Mouse (Mus musculus) retina, adult 2 months (tissue): ENCODE data around the gene Itgb5.

Source experiments
- DNase-seq: peaks from one replicate; pipeline ENCODE4 v3.0.0-alpha.2; 2012; ENCODE audit warnings: low read depth, low spot score

Itgb5 gene

GRCm38 (mm10) chr16:33832057-33832456 lies 2.6 kb downstream of the Itgb5 start:
- no peak for DNase-seq

GRCm38 (mm10) chr16:33832728-33833428 lies 3.4 kb downstream of the Itgb5 start:
- DNase-seq: no peak

DNA sequence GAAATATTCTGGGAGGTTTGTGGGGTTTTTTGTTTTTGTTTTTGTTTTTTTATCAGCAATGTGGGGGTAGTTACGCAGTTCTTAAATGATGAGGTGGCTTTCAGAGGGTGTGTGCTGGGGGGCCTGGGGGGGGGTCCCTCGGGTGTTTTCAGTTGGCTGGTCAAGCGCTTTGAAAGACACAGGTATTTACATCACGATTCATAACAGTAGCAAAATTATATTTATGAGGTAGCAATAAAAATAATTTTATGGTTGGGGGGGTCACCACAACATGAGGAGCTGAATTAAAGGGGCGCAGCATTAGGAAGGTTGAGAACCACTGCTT lies 3.9 kb downstream of the Itgb5 start:
- no peak for DNase-seq

GRCm38 (mm10) chr16:33833781-33834482 lies 4.5 kb downstream of the Itgb5 start:
- no peak for DNase-seq

GRCm38 (mm10) chr16:33836676-33837075 lies 7.2 kb downstream of the Itgb5 start:
- DNase-seq: no peak

- DNase-seq: no peak
These were observed 7.7 kb downstream of the Itgb5 start for GRCm38 (mm10) chr16:33837191-33837590.

- no peak for DNase-seq
These were observed 11.2 kb downstream of the Itgb5 start for GRCm38 (mm10) chr16:33840616-33841015.

GRCm38 (mm10) chr16:33842081-33842880 lies 12.8 kb downstream of the Itgb5 start:
- no peak for DNase-seq

- no peak for DNase-seq
These were observed 14.7 kb downstream of the Itgb5 start for GRCm38 (mm10) chr16:33844150-33844611.

DNA sequence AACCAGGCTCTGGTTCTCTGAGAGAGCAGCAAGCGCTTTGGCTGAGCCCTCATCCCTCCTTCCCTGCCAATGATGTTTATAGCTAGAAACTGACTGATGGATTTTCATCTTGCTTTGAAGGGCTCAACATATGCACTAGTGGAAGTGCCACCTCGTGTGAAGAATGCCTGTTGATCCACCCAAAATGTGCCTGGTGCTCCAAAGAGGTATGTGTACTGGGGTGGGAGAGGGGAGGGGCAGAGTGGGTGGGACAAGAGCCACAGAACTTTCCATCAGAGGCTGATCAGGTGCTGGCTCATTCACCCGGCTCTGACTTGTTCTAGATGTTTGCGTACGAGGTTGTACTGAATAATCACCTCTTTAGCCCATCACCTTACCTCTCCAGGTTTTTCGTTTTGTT lies 15.4 kb downstream of the Itgb5 start:
- no peak for DNase-seq

DNA sequence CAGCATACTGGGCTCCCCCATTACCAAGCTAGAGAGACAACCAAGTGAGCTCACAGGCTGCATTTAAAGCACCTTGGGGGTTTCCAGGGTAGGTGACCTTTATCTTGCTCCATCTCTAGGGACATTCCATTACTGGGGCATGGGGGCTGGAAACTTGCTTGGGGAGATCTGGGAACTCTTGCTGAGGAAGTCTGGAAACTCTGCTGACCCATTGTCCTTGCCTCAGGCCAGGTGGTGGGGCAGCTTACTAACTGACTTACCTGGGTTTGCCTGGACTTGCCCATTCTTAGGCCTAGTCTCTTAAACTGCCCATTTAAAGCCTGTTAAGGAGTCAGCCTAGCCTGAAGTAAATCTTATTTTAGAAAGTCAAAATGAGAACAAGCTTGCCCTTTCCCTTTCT lies 23.8 kb downstream of the Itgb5 start:
- no peak for DNase-seq

DNA sequence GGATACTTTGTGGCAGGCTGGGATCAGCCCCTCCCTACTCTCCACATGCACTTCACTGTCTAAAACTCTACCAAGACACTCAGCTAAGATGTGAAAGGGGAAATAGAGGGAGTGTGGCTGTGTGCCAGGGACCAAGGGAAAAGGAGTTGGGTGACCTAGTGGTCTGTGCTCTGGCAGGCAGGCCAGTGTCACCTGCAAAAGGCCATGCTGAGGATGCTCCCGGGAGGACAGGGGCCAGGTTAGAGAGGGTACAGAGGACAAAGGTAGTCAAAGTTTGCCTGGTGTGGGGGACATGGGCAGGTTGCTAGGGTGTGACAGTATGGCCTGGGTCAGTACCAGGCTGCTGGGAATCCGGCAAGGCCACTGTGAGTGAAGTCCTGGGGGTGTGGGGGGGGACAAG lies 29.3 kb downstream of the Itgb5 start:
- no peak for DNase-seq

GRCm38 (mm10) chr16:33859380-33859779 lies 29.9 kb downstream of the Itgb5 start:
- DNase-seq: no peak

DNA sequence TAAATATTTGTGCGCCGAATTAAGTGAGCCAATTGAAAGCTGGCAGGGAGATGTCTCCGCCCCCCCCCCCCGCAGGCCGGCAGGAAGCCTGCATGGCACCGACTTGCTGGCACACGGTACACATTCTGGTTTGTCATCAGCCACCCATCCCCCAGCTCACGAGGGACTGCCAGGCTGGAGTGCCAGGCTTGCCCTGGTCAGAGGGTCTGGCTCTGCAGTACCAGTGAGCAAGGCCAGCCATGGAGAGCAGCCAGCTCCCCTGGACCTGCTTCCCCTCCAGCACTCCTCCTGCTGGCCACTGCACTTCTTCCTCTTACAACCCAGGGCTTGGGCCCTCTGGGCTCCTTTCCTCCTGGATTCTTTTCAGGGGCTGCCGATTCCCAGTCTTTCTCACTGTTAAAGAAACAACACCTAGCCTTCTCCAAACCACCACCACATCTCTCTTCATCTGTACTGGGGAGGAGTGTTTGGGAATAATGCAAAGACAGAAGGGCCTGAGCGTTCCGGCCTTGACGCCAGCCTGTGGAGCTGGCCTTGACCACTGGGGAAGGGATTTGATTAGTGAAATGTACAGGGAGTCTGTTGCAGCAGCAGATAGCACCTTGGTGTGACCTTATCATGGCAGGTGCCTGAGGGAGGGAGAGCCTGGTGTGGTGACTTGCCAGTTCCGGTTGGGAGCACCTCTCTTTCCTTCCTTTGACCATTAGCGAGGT lies 30.7 kb downstream of the Itgb5 start:
- DNase-seq: peak; percentile 33

- no peak for DNase-seq
These were observed 32.9 kb downstream of the Itgb5 start for GRCm38 (mm10) chr16:33862406-33862805.

- DNase-seq: no peak
These were observed 33.8 kb downstream of the Itgb5 start for GRCm38 (mm10) chr16:33863208-33863751.

DNA sequence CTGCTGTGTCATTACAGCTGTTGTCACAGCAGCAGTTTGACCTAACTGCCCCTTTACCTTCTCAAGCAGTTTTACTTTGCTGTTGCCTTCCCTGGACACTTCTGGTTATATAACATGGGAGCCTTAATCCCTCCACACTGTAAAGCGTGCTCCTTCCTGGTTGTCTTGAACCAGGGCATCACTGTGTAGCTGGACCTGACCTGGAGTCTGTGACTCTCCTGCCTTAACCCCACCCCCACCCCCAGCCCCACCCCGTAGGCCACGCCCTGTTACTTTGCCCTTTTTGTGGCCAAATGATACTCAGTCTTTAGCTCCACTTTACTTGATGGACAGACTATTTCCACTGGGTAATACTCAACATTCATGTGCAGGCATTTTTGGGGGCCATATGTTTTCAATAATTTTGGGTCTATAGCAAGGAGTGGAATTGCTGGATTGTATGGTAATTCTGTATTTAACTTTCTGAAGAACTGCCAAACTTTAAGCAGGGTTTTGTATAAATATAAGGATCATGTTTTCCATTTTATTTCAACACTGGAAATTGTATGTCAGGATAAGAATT lies 40.8 kb downstream of the Itgb5 start:
- no peak for DNase-seq

GRCm38 (mm10) chr16:33870988-33871758 lies 41.7 kb downstream of the Itgb5 start:
- no peak for DNase-seq

GRCm38 (mm10) chr16:33871865-33872443 lies 42.5 kb downstream of the Itgb5 start:
- no peak for DNase-seq

- DNase-seq: no peak
These were observed 43.8 kb downstream of the Itgb5 start for GRCm38 (mm10) chr16:33873282-33873681.
